Mouse (Mus musculus) spleen, postnatal 10 days (tissue): ENCODE measurements around the gene Gpr155.
A peak's percentile ranks its signal among the peaks of the same experiment; 100 is the strongest.

ENCODE experiments used
- DNase-seq, 2 experiments: peaks; one replicate each; pipeline ENCODE4 v3.0.0; 2021 to 2022; ENCODE audit warnings: low spot score in 2 of 2

Gpr155 gene

DNA sequence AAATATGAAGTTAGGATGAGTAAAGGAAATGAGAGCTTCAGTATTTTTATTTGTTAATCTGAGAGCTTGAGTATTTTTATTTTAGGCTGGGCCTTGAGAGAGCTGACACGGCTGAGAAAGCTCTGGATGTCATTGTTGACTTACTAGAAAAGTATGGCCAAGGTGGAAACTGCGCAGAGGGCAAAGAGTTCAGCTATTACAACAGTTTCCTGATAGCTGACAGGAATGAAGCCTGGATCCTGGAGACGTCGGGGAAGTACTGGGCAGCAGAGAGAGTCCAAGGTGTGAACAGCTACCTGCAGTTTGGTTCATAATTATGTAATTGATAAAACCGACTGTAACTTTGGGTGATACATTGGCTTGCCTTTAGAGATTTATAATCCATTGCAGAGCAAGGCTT, 67.2 kb downstream of the Gpr155 start:
- no peak for DNase-seq

DNA sequence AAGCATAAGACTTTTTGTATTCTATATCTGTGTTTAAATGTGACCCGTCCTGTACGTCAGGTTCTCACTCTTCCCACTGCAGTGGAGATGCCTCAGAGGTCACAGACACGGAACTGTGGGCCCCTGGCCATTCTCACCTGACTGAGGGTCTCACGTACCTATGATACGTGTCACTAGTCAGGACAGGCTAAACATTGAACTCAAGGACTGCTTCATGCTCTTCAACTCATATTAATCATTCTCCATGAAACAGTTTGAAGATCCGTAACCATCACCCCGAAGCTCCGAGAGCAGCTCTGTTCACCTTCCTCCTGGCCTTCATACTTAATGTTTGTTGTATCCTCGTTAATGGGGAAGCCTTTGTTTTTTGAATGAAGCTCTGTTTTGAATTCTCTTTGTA, 68.9 kb downstream of the Gpr155 start:
- DNase-seq = no peak

DNA sequence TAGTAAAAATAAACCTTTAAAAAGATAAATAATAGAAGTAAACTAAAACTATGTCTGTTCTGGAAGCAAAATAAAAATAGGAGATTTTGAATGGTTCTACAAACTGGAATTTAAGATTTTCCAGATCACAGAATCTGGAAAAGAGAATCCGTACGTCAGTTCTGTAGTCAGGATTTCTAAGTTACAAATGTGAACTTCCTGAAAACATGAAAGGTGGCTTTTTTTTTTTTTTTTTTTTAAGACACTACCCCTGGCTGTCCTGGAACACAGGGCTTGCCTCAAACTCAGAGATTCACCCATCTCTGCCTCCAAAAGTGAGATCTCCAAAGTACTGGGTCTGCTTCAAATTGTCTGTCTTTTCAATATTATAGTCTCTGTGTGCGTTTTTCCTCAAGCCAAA, 72.1 kb downstream of the Gpr155 start:
- no peak for DNase-seq

DNA sequence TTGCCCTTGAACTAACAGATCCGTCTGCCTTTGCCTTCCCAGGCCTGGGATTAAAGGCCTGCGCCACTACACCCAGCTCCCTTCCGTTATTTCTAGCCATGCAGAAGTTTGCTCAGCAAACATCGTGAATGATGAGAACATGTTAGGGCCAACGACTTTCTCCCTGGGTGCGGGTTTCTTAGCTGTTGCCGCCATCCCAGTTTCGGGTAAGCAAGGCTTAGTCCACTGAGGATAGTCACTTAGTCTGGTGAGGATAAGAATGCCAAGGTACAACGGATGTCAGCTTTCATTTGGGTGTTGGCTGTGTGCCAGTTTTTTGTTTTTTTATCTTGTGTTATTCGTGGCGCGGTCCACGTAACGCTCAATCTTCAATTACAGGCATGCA, 73.3 kb downstream of the Gpr155 start:
- DNase-seq = peak; percentile 57 to 72

DNA sequence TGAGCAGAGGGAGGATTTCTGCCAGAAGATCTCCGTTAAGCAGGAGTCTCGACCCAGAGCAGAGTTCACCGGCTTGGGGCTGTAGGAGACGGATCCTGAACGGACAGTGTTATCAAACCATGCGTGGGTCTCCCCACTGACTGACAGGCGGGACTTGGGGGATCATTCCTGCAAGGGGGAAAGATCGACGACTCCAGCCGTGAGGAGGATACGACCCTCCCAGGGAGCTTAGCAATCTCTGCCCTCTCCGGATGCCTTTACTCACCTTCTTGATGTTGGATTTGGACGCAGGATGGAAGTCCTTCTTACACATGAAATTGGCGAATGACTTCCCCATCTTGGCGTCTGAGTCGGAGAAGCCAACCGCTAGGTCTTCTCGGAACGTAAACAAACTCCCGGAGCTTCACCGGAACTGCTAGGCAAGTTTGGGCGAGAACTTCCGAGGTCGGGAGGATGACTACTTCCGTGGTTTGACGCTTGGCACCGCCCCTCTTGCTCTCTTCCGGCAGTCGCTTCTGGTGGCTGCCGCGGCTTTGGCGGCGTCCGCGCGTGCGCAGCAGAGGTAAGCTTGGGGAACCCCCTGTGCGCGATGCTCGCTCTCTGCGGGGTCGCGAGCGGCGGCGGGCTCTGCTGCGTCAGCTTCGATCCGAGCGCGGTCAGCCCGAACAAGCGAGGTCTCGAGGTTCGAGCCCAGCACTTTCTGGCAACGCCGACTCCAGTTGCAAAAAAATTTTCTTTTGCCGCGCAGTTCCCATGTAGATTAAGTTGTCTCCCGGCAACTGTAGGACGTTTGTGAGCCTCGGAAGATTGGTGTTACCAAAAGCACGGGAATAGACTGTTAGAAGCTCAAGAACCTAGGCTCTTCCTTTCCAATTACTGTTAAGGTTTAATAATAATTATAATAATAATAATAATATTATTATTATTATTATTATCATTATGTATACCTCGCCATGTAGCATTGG, 73.9 kb downstream of the Gpr155 start, which contains the start of the genes Scrn3 and Cir1:
Scrn3 (plus strand) TSS at position 450 of the 965 bp plus-strand sequence.
Cir1 (minus strand) TSS at position 550 of the 965 bp plus-strand sequence.
- peak; percentile 87 to 97 for DNase-seq

DNA sequence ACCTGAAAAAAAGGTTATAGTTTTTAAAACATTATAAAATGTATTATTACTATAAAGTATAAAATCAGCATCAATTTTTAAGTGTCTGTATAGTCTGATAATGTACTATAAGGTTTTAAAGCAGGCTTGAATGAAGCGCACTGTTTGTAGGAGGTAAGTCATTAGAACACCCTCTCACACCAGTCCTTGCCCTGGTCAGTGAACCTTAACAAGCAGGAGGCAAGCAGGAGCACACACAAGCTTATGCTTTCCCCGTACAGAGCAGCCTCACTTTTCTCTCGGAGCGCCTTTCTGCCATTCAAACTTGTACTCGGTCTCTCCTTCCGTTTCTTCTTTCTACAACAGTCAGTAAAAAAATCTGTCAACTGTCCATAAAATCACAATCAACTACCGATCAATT, 80.4 kb downstream of the Gpr155 start:
- no peak for DNase-seq

DNA sequence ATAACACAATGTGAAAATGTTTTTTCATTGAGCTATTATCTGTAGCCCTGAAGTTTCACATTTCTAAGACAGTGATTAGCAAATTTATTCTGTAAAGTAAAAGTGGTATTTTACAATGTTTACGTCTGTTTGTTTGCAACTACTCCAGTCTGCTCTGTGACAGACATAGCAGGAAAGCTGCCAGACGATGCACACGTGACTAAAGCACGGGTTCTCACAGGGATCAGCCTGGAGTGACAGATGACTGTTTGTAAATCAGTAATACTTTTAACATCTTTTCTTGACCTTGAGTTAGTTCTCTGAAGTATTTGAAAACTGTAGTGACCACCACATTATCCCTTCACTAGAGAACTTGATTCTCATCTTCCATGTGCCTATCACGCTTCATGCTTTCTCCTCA, 81.9 kb downstream of the Gpr155 start:
- DNase-seq = no peak

DNA sequence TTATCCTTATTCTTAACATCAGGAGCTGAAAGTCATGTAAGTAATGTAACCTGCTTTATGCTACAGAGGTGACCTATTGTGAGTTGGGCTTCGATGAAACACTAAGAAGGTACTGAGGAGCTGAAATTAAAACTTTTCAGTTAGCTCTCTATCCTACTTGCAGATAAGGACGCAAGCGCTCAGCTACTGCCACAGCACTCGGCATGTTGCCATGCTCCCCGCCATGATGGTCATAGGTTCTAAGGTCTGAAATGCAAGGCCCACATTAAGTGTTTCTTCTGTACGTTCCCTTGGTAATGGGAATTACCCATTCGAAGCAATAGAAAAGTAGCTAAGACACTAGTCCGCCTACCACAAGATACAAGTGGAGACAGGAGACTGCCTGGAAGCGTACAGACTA, 83.7 kb downstream of the Gpr155 start:
- DNase-seq = no peak

DNA sequence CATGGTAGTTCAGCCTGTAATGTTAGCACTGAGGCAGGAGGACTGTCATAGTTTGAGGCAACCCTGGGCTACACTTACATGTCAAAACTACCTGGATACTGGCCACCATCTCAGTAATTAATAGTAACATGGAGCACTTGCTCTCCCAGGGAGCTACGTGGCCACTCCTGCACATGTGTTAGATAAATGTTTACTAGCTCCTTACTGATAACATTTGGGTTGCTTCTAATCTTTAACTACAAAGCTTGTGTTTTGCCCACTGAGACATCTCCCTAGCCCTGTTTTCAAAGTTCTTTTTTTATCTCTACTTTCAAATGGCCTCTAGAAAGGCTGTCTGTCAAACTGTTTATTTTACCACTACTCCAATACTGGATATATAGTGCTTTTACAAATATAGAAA, 84.4 kb downstream of the Gpr155 start:
- no peak for DNase-seq

DNA sequence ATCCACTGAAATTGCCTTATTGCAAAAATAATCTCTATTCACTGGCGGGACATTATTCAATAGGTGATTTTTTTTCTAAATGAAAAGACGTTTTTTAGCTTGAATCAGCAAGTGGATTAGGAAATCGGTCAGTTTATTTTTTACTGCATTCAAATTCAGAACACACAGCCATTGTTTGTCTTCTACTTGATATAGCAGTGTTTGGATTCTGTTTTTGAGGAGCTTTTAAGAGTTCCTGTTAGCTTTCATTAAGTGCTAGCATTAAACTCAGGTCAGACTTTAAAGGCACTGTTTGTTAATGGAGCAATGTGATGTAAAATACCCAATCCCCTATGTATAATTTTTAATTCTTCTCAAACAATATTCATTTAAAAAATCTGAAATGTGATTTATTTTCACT, 87.5 kb downstream of the Gpr155 start:
- no peak for DNase-seq

DNA sequence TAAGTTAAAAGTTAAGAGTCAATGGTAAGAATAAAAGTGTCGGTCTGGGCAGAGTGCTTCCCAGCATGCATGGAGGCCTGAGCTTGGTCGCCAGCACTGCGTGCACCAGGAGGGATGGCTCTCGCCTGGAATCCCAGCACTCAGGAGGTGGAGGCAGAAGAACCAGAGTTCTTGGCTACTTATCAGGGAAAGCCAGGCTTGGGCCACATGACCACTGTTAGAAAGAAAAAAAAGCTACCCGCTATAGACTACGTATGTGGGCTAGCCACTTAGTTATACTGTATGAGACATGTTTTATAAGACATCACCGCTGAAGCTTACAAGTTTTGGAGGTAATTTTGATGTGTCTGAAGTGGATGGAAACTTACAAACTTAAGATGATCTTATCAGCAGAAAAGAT, 88.2 kb downstream of the Gpr155 start:
- DNase-seq = no peak

DNA sequence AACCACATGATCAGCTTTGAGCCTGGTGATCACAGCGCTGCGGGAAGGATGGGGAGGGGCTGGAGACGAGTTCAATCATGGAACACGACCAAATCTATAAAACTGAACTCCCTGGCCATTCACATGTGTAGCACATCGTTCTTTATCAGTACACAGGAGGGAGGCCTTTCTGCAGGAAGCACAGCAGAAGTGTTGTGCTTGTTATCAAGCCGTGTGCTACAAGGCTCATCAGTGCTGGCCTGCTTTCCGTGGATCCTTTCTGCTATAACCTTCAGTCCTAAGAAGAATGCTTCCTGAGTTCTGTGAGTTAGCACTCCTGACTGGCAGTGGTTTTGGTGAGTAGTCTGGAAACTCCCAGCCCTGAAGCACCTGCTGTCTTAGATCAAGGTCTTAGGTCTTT, 91.3 kb downstream of the Gpr155 start:
- no peak for DNase-seq
